Mouse (Mus musculus) ES-CJ7 (cell line): Measurements from ENCODE around the gene Dbi.

ENCODE experiments used
- DNase-seq: peaks from one replicate; pipeline ENCODE4 v3.0.0; 2011; ENCODE audit warnings: low read depth, low spot score

The Dbi gene

GRCm38 (mm10) chr1:120121930-120122530, 1.2 kb upstream of the Dbi start:
- DNase-seq, result no peak

- peak; percentile 50 for DNase-seq
These were observed 523 bp downstream of the Dbi start for GRCm38 (mm10) chr1:120120141-120120968.

- DNase-seq, result no peak
These were observed 1.5 kb downstream of the Dbi start for GRCm38 (mm10) chr1:120119389-120119788.

GRCm38 (mm10) chr1:120118854-120119253, 2.0 kb downstream of the Dbi start:
- no peak for DNase-seq

- DNase-seq, result no peak
These were observed 4.8 kb downstream of the Dbi start for GRCm38 (mm10) chr1:120116106-120116505.

GRCm38 (mm10) chr1:120115671-120116081, 5.2 kb downstream of the Dbi start:
- DNase-seq, result no peak

GRCm38 (mm10) chr1:120112251-120113187, 8.4 kb downstream of the Dbi start:
- no peak for DNase-seq

- DNase-seq, result no peak
These were observed 9.1 kb downstream of the Dbi start for GRCm38 (mm10) chr1:120111766-120112165.

- no peak for DNase-seq
These were observed 11.0 kb downstream of the Dbi start for GRCm38 (mm10) chr1:120109741-120110432.

- no peak for DNase-seq
These were observed 15.3 kb downstream of the Dbi start for GRCm38 (mm10) chr1:120105556-120105959.

GRCm38 (mm10) chr1:120101227-120101609, 19.7 kb downstream of the Dbi start:
- no peak for DNase-seq

- no peak for DNase-seq
These were observed 20.2 kb downstream of the Dbi start for GRCm38 (mm10) chr1:120100456-120101226.

GRCm38 (mm10) chr1:120099483-120099882, 21.4 kb downstream of the Dbi start:
- no peak for DNase-seq

GRCm38 (mm10) chr1:120098327-120098726, 22.6 kb downstream of the Dbi start:
- peak; percentile 48 for DNase-seq

- DNase-seq, result no peak
These were observed 26.0 kb downstream of the Dbi start for GRCm38 (mm10) chr1:120094920-120095319.

GRCm38 (mm10) chr1:120093482-120094134, 27.3 kb downstream of the Dbi start:
- DNase-seq, result peak; percentile 92

GRCm38 (mm10) chr1:120090880-120091570, 29.9 kb downstream of the Dbi start:
- DNase-seq, result no peak

- peak; percentile 87 for DNase-seq
These were observed 31.7 kb downstream of the Dbi start for GRCm38 (mm10) chr1:120089180-120089579.

- peak; percentile 89 for DNase-seq
These were observed 34.2 kb downstream of the Dbi start for GRCm38 (mm10) chr1:120086644-120087043.
